Mouse (Mus musculus) liver, embryonic 13.5 days (tissue): Measurements from ENCODE around the gene Camta1. TPM values are rescaled to one million over a fixed set of nuclear protein-coding genes. Genes with fewer than 3 reads are reported as not detected.

Experiments
- ATAC-seq: fragments of 200-750 bp; cut with Nextera tagmentation; 2 replicates; pipeline ENCODE4 v1.8.0; 2017; ENCODE audit warnings: low read depth, mild to moderate bottlenecking, moderate number of reproducible peaks, moderate library complexity
- DNase-seq: peaks from one replicate; pipeline ENCODE4 v3.0.0; 2022
- H3K27ac ChIP-seq: fragments of 300-500 bp; sonication (generic); 2 replicates; pipeline ENCODE4 v1.5.1; 2015; ENCODE audit warnings: moderate library complexity, mild to moderate bottlenecking, inconsistent platforms
- H3K27me3 ChIP-seq: fragments of 300-500 bp; sonication (generic); 2 replicates; pipeline ENCODE4 v1.6.1; 2015; ENCODE audit warnings: mild to moderate bottlenecking, inconsistent platforms
- H3K36me3 ChIP-seq: fragments of 300-500 bp; sonication (generic); 2 replicates; pipeline ENCODE4 v1.6.1; 2015; ENCODE audit warnings: mild to moderate bottlenecking, inconsistent platforms
- H3K4me1 ChIP-seq: fragments of 300-500 bp; sonication (generic); replicated peaks from 2 replicates; pipeline ENCODE4 v1.6.1; 2015; ENCODE audit warnings: inconsistent platforms
- H3K4me2 ChIP-seq: fragments of 300-500 bp; sonication (generic); 2 replicates; pipeline ENCODE4 v1.6.1; 2015; ENCODE audit warnings: inconsistent platforms, mild to moderate bottlenecking, moderate library complexity
- H3K4me3 ChIP-seq: fragments of 300-500 bp; sonication (generic); replicated peaks from 2 replicates; pipeline ENCODE4 v1.5.1; 2015; ENCODE audit warnings: mild to moderate bottlenecking, inconsistent platforms
- H3K9ac ChIP-seq: fragments of 300-500 bp; sonication (generic); 2 replicates; pipeline ENCODE4 v1.6.1; 2015; ENCODE audit warnings: mild to moderate bottlenecking, inconsistent platforms
- H3K9me3 ChIP-seq: fragments of 300-500 bp; sonication (generic); replicated peaks from 2 replicates; pipeline ENCODE4 v1.6.1; 2016; ENCODE audit warnings: inconsistent platforms
- WGBS: fragments of 180-500 bp; shearing (Covaris S2); methylation state at CpG from one replicate; pipeline ENCODE4 v1.1.7; 2015; ENCODE audit not compliant: insufficient replicate concordance; 5-methylcytosine and 5-hydroxymethylcytosine counted together
- polyA plus RNA-seq: library from polyadenylated mRNA; unstranded; fragments of >200 nt; fragmentation: Nextera tagmentation; extraction: Ambion mirVana; gene quantifications from 2 replicates; pipeline ENCODE4 v1.2.1, GENCODE M21; 2015

The Camta1 gene
- polyA plus RNA-seq, 1 experiment from 2014 or later, result 43.6 TPM

DNA sequence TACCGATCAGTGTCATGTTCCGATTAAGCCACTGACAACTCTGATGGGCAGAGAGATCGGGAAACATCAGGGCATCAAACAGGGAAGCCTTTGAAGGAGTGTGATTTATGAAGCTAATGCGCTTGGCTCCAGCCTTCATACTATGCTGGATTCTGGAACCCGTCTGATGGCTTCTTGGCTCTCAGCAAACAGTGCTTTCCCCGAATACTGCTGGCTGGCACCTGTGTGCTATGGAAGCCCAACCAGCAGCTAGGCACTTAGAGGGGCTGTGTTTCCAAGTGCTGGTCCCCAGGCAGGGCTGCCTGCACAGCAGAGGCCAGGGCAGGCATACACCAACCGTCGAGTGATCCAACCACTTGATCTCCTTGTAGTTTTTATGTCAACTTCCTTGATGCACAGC is 701.2 kb downstream of the Camta1 start:
- 56% methylated on average over 8 of the region's 8 CpGs for WGBS
- no peak for ATAC-seq
- Histone ChIP-seq H3K9me3 (no peaks in the 10 kb centered on the region), H3K4me3 (no peak overlapping the region), H3K4me2 (no peak overlapping the region), H3K36me3 (no peaks in the 10 kb centered on the region), H3K9ac (no peak overlapping the region), H3K27ac (no peak overlapping the region), H3K27me3 (no peaks in the 10 kb centered on the region; the same call in none of the 2 replicates), H3K4me1 (no peaks in the 10 kb centered on the region)
- no peak for DNase-seq

GRCm38 (mm10) chr4:151158250-151158649 is 703.4 kb downstream of the Camta1 start:
- Histone ChIP-seq H3K4me2 (no peak overlapping the region), H3K4me3 (no peak overlapping the region), H3K4me1 (no peaks in the 10 kb centered on the region), H3K9me3 (no peaks in the 10 kb centered on the region), H3K27ac (no peak overlapping the region), H3K36me3 (no peaks in the 10 kb centered on the region), H3K9ac (no peak overlapping the region), H3K27me3 (no peaks in the 10 kb centered on the region; the same call in 1 of the 2 replicates)
- 43% methylated on average over 3 of the region's 3 CpGs for WGBS
- no peak for DNase-seq
- ATAC-seq, result no peak

- no peak overlapping the region for H3K4me3 ChIP-seq
- no peaks in the 10 kb centered on the region for H3K9me3 ChIP-seq
- no peaks in the 10 kb centered on the region for H3K4me1 ChIP-seq
- no peaks in the 10 kb centered on the region for H3K36me3 ChIP-seq
- DNase-seq, result peak; percentile 22
- H3K4me2 ChIP-seq, result no peak overlapping the region
- no peak for ATAC-seq
- no peak overlapping the region for H3K9ac ChIP-seq
- 4% methylated on average over 7 of the region's 7 CpGs for WGBS
- H3K27ac ChIP-seq, result no peak overlapping the region
- H3K27me3 ChIP-seq, result no peaks in the 10 kb centered on the region; the same call in 1 of the 2 replicates
Observed at GRCm38 (mm10) chr4:151156904-151157303, 704.8 kb downstream of the Camta1 start.

DNA sequence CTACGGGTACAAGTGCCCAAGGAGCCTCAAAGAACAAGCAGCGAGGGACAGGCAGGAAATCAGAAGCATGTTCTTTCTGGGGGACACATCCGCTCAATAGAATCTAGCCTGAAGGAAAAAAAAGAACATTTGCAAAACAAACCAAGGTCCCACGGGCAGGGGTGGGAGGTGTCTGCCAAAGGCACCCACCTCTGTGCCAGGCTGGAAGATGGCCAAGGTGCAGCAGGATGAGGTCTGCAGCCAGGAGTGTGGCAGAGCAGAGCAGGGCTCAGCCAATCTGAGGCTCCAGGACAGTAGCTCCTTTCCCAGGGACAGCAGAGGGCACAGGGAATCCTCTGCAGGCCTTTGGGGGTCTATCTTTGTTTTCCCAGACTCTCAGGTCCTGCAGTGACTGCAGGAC is 706.1 kb downstream of the Camta1 start:
- DNase-seq (no peak), ATAC-seq (no peak)
- no peaks in the 10 kb centered on the region for H3K9me3 ChIP-seq
- no peaks in the 10 kb centered on the region for H3K36me3 ChIP-seq
- 61% methylated on average over 4 of the region's 4 CpGs for WGBS
- no peaks in the 10 kb centered on the region; the same call in 1 of the 2 replicates for H3K27me3 ChIP-seq
- no peak overlapping the region for H3K4me2 ChIP-seq
- no peak overlapping the region for H3K27ac ChIP-seq
- no peaks in the 10 kb centered on the region for H3K4me1 ChIP-seq
- no peak overlapping the region for H3K9ac ChIP-seq
- no peak overlapping the region for H3K4me3 ChIP-seq

- Histone ChIP-seq H3K4me3 (no peak overlapping the region), H3K27me3 (peaks cover 5% of the 10 kb centered on the region; the same call in 1 of the 2 replicates), H3K4me1 (no peaks in the 10 kb centered on the region), H3K4me2 (no peak overlapping the region), H3K9ac (no peak overlapping the region), H3K27ac (no peak overlapping the region), H3K36me3 (no peaks in the 10 kb centered on the region), H3K9me3 (no peaks in the 10 kb centered on the region)
- ATAC-seq (no peak), DNase-seq (no peak)
- WGBS, result 51% methylated on average over 4 of the region's 4 CpGs
Observed at GRCm38 (mm10) chr4:151154306-151154705, 707.4 kb downstream of the Camta1 start.

GRCm38 (mm10) chr4:151152010-151152409 is 709.7 kb downstream of the Camta1 start:
- H3K9me3 ChIP-seq, result no peaks in the 10 kb centered on the region
- H3K36me3 ChIP-seq, result no peaks in the 10 kb centered on the region
- H3K9ac ChIP-seq, result no peak overlapping the region
- H3K4me1 ChIP-seq, result no peaks in the 10 kb centered on the region
- WGBS, result 30% methylated on average over 6 of the region's 6 CpGs
- H3K27ac ChIP-seq, result no peak overlapping the region
- no peak overlapping the region for H3K4me2 ChIP-seq
- H3K27me3 ChIP-seq, result peaks cover 5% of the 10 kb centered on the region
- ATAC-seq, result no peak
- H3K4me3 ChIP-seq, result no peak overlapping the region
- no peak for DNase-seq

DNA sequence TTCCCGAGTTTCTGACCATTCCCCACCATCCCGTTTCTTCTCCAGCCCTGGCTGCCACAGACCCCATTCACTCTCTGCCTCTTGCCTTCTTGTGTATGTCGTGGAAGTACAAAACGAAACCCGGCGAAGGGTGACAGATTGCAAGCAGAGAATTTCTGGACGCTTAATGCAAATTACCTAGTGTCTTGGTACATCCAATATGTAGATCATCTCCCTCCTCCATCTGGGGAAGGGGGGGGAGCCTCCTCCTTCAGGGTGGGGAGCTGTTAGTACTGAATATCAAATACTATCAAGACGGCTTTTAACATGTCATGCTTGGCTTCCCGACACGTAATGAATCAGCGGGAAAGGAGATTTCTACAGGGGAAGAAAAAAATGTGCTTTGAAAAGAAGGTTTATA is 710.8 kb downstream of the Camta1 start:
- no peak for ATAC-seq
- no peak overlapping the region for H3K4me2 ChIP-seq
- H3K27me3 ChIP-seq, result peaks cover 5% of the 10 kb centered on the region; the same call in 1 of the 2 replicates
- WGBS, result 78% methylated on average over 11 of the region's 11 CpGs
- no peak overlapping the region for H3K27ac ChIP-seq
- no peaks in the 10 kb centered on the region for H3K9me3 ChIP-seq
- no peaks in the 10 kb centered on the region for H3K4me1 ChIP-seq
- no peak overlapping the region for H3K9ac ChIP-seq
- H3K36me3 ChIP-seq, result no peaks in the 10 kb centered on the region
- no peak overlapping the region for H3K4me3 ChIP-seq
- DNase-seq, result no peak

DNA sequence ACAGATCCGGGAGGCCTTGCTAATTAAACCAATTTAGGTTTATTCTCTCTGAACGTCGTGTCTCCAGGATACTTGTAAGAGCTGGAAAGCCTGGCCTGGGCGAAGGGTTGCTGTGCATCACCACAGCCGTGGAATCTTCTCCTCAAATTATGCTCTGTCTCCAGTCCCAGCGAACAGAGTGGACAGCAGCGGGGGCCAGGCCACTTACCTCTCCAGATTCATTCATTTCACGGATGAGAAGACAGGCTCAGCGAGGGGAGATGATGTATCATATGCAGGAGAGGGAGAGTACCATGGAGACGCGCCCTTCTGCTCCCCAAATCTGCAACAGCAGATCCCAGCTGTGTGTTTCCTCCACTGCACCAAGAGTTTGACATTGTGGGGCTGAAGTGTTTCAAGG is 711.6 kb downstream of the Camta1 start:
- 58% methylated on average over 11 of the region's 11 CpGs for WGBS
- H3K4me1 ChIP-seq, result no peaks in the 10 kb centered on the region
- no peaks in the 10 kb centered on the region for H3K36me3 ChIP-seq
- H3K27ac ChIP-seq, result no peak overlapping the region
- H3K27me3 ChIP-seq, result peaks cover 5% of the 10 kb centered on the region; the same call in 1 of the 2 replicates
- ATAC-seq (no peak), DNase-seq (no peak)
- no peaks in the 10 kb centered on the region for H3K9me3 ChIP-seq
- H3K9ac ChIP-seq, result no peak overlapping the region
- H3K4me3 ChIP-seq, result no peak overlapping the region
- no peak overlapping the region for H3K4me2 ChIP-seq

GRCm38 (mm10) chr4:151147541-151147940 is 714.1 kb downstream of the Camta1 start:
- 53% methylated on average over 12 of the region's 12 CpGs for WGBS
- ATAC-seq (no peak), DNase-seq (no peak)
- Histone ChIP-seq H3K4me2 (no peak overlapping the region), H3K9ac (no peak overlapping the region), H3K27ac (no peak overlapping the region), H3K9me3 (no peaks in the 10 kb centered on the region), H3K4me1 (no peaks in the 10 kb centered on the region), H3K36me3 (no peaks in the 10 kb centered on the region), H3K4me3 (no peak overlapping the region), H3K27me3 (peaks cover 5% of the 10 kb centered on the region; the same call in 1 of the 2 replicates)

- no peak overlapping the region for H3K27ac ChIP-seq
- ATAC-seq (no peak), DNase-seq (no peak)
- peaks cover 24% of the 10 kb centered on the region for H3K27me3 ChIP-seq
- H3K4me2 ChIP-seq, result no peak overlapping the region
- no peaks in the 10 kb centered on the region for H3K4me1 ChIP-seq
- H3K4me3 ChIP-seq, result no peak overlapping the region
- no peak overlapping the region for H3K9ac ChIP-seq
- WGBS, result 72% methylated on average over 14 of the region's 14 CpGs
- no peaks in the 10 kb centered on the region for H3K36me3 ChIP-seq
- H3K9me3 ChIP-seq, result no peaks in the 10 kb centered on the region
Observed at GRCm38 (mm10) chr4:151144121-151144520, 717.6 kb downstream of the Camta1 start.

DNA sequence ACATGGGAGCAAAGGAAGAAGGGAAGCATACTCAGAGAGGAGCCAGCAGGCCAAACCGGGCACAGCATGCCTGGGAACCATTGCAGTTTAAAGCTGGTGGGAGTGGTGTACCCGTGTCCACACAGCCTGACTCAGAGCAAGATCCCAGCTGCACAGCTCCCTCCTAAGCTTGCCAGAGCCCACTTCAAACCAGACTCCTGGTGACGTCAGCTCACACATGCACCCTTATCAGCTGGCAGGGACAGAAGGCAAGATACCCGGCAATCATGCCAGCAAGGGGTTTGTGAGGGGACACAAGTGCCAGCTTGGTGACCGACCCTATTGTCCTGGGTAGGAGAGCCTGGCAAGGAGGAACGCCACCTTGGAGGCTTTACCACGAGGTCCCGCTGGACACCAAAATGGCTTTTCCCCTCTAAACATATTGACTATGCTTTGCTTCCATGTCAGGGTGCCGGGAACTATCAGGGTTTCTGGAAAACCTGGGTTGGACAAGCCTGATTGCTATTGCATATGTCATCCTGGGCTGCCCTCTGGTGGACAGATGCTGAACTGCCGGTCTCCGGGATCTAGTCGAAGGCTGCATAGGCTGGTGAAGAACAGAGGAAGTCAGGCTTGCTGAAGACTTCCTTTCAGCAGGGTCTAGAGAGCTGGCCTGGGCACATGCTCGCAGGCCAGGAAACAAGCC is 720.3 kb downstream of the Camta1 start:
- ATAC-seq (0 out of 2 replicates have a peak, but pooled peaks have one; percentile 17), DNase-seq (peak; percentile 47)
- Histone ChIP-seq H3K4me3 (no peak overlapping the region), H3K36me3 (no peaks in the 10 kb centered on the region), H3K9me3 (no peaks in the 10 kb centered on the region), H3K27ac (no peak overlapping the region), H3K27me3 (peaks cover 33% of the 10 kb centered on the region), H3K4me2 (no peak overlapping the region), H3K9ac (no peak overlapping the region), H3K4me1 (no peaks in the 10 kb centered on the region)
- 7% methylated on average over 13 of the region's 13 CpGs for WGBS

DNA sequence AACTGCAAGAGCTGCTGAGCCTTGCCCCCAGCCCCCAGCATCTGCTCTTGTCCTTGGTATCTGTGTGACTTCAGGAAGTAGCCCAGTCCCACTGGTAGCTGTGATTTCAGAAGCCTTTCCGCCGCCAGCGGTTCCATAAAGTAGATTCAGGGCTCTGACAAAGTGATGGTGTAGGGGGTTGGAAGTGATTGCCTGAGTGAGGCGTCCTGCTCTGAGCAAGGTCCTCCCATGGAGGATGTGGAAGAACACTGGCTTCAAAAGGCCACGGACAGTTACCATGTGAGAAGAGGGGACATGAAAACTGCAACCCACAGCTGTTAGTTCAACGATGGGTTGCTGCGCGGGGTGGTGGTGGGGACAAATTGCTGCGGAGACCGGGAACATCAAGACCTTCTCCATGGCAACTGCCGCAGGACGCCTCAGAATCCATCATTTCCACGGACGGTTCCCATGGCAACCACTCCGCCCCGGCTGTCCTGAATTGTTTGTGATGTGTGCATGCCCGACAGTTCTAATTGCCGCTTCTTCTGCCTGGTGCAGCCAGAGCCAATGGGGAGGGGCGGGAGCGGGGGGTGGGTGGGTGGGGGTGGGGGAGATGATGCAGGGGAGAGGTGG is 721.2 kb downstream of the Camta1 start:
- H3K9ac ChIP-seq, result no peak overlapping the region
- no peaks in the 10 kb centered on the region for H3K4me1 ChIP-seq
- H3K9me3 ChIP-seq, result no peaks in the 10 kb centered on the region
- H3K27ac ChIP-seq, result no peak overlapping the region
- no peaks in the 10 kb centered on the region for H3K36me3 ChIP-seq
- ATAC-seq (no peak), DNase-seq (no peak)
- 9% methylated on average over 19 of the region's 20 CpGs for WGBS
- no peak overlapping the region for H3K4me2 ChIP-seq
- no peak overlapping the region for H3K4me3 ChIP-seq
- H3K27me3 ChIP-seq, result peaks cover 33% of the 10 kb centered on the region
